Mouse (Mus musculus): ENCODE data around the gene Olfr655.

DNA sequence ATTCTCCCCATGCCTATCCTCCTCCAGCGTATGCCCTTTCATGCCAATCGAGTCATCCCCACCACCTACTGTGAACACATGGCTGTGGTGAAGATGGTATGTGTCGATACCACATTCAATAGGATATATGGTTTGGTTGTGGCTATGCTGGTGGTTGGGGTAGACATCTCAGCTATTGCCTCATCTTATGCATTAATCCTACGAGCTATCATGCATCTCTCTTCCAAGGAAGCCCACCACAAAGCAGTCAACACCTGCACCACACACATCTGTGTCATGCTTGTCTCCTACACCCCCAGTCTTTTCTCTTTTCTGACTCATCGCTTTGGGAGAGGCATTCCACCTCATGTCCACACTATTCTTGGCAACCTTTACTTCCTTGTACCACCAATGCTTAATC, 13.3 kb downstream of the Olfr655 start:
- TF ChIP-seq CTCF (IDR thresholded peaks at IDR 0.05; ENCODE audit: borderline replicate concordance, insufficient read depth, low read depth, low read length) (no peak), POLR2A (IDR thresholded peaks at IDR 0.05; ENCODE audit: borderline replicate concordance, insufficient read depth, low read length) (no peak)
